Mouse (Mus musculus) ovary, postnatal 14 days (tissue): Measurements from ENCODE around the gene Arl11.

Source experiments
- DNase-seq: peaks from one replicate; pipeline ENCODE4 v3.0.0; 2022; ENCODE audit warnings: low spot score

Gene Arl11

DNA sequence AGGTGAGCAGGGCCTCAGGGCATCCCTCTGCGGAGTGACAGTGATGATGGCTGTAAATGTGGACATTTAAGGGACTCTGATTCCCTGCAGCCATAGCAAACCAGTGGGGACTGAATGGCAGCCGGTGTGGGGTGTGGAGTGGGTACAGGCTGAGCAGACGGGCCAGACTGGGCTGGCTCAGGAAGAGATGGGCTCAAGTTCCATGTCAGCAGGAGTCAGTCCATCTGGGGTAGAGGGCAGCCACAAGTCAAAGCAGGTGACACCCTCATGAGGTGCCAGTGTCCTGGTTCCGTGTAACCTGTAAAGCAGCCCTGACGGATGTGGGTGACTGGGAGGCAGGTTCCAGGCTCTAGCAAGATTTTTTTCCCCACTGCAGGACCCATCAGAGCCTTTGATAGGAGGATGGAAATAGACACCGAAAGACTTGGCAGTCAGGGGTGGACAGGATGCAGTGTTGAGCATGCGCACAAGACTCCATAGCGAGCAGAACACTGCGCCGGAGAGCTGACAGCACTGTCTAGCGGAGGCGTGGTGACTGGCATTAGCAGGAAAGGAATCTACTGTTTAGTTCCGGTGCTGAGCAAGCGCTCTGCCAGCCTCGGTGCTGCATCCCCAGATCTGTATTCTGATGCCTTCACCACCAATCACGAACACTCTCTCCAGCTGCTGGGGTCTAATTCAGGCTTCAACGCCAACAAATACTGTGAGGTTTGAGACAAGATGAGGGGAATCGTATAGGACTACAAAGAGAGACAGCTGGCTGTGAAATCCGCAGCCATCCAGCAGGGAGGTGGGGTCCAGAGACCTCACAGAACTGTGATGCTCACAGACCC is 18.3 kb downstream of the Arl11 start:
- DNase-seq, result peak; percentile 14

DNA sequence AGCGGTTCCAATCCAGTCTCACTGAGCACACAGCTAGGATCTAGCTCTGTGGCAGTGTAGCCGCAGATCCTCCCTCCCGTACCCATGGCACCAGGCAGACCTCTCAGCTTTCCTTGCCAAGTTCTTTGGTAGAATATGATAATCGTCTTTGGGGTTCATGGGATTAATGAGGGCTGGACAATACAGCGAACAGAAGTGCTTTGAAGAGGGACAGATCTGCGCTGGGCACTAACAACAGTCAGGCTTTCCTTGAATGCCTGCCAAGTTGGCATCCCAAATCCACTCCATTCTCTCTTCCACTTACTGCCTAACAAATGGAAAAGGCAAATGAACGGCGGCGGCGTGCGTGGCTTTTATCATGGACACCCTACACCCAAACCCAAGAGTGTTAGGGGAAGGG is 21.0 kb downstream of the Arl11 start:
- no peak for DNase-seq

DNA sequence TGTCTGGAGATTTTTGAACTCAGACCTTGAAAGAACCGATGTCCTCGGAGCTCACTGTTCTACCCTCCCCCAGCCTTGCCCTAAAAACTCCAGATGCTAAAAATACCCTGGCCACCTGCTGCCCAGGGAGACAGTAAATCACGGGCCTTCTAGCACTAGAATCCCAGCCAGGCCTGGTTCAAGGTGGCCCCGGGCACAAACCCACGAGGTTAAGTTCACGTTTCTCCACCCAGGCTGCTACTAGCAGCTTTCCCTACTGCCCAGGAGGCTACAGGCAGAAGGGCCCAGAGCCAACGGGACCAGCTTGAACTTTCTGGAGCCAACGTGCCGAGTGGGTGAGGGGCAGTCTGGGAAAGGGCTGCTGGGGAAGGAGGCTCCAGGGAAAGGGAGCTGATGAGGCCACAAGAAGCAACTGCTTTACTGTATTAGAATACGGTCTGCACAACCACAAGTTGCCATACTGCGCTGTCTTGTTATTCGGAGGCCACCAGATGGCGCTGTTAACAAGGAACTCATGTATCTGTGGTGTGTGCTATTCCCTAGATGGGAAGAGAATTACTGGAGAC is 21.5 kb downstream of the Arl11 start:
- peak; percentile 69 for DNase-seq

DNA sequence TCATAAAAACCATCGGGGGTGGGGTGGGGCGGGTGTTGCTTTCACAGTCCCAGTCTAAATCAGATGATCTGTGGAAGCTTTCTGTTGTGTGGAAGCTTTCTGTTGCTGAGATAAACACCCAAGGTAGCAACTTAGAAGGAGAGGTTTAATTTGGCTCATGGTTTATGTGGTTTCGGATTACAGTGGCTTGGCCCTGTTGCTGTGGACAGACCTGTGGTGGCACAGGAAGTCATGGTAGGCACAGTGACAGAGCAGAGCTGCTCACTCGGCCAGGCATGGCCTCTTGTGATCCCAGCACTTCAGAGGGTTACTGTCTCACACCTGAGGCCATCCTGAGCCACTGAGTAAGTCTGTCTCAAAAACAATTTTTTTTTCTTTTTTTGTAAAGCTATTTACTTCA is 29.8 kb downstream of the Arl11 start:
- no peak for DNase-seq

DNA sequence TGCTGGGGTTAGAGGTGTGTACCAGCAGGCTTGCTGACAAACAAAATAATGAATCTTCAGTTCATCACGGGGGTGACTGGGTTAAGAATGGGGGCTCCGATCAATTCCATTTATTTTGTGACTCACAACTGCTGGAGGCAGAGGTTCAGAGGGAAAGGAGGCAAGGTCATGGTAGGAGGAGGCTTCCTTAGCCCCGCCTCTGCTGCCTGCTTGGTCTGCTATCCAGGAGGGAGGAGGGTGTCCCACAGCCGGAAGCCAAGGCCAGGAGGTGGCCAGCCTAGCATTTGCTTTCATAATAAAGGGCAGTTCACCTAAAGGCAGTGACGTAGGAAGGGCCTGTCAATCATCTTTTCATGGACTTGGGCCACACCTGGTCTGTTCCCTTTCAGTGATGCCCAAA is 35.0 kb downstream of the Arl11 start:
- no peak for DNase-seq

DNA sequence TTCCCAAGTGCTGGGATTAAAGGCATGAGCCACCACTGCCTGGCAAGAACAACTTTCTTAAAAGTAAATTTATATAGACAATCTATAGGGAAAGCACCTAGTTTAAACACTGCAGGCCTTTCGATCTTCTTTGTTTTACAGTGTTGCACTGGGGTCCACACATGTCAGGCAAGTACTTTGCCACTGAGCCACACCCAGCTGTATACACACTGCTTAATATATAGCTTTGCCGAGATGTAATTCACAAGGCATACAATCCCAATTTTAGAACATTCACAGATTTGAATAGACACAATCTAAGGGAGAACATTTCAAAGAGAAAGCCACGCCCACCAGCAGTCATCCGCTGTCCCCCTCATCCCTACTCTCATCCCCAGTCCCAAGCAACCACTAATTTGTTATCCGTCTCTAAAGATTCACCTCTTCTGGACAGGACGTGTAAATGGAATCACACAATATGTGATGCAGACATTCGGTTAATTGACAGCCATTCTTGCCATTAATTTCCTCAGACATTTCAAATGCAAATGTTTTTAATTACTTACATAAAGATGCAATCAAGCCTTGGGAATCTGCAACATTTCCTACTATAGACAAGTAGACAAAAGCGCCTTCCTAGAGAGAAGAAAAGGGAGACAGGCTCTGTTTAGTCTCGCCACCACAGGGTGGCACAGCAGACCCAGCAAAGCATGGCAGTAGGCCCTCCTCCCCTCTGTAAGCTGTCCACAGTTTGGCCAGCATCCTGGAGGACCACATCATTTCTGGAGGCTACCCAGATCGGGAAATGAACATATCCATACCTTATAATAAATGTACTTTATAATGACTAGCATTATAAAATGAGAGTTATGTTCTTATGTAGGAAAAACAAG is 37.5 kb downstream of the Arl11 start:
- no peak for DNase-seq

DNA sequence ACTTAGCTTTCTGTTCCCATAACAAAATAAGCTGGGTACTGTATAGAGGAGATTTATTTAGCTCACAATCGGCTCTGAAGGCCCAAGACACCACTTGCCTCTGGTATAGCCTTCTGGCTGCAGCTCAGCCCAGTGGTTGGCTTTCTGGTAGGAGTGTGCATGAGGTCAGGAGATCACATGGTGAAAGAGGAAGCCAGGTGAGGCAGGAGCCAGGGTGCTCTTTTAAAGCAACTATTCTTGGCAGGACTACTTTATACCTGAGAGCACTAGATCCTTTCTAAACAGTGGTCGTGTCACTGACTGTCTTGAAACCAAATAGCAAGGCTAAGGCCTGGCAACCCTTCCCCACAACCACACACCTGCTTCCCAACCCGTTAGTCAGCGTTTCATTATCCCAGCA is 40.3 kb downstream of the Arl11 start:
- DNase-seq, result no peak

DNA sequence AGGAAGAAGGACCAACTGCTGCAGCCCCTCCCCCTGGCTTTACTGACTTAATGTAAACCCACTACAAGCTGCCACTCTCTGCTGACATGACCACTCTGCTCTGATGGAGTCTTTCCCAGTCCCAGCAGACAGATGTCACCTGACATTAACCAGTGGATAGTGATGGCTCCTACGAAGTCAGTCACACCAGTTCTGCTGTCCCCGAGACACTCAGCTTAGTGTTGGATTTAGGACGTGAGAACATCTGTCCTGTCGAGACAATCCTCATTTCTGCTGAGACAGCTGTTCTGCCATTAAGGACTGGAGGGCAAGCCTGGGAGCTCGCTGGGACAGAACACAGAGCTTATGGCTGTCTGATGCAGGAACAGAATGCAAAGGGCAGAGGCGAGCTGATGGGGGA is 41.3 kb downstream of the Arl11 start:
- no peak for DNase-seq

DNA sequence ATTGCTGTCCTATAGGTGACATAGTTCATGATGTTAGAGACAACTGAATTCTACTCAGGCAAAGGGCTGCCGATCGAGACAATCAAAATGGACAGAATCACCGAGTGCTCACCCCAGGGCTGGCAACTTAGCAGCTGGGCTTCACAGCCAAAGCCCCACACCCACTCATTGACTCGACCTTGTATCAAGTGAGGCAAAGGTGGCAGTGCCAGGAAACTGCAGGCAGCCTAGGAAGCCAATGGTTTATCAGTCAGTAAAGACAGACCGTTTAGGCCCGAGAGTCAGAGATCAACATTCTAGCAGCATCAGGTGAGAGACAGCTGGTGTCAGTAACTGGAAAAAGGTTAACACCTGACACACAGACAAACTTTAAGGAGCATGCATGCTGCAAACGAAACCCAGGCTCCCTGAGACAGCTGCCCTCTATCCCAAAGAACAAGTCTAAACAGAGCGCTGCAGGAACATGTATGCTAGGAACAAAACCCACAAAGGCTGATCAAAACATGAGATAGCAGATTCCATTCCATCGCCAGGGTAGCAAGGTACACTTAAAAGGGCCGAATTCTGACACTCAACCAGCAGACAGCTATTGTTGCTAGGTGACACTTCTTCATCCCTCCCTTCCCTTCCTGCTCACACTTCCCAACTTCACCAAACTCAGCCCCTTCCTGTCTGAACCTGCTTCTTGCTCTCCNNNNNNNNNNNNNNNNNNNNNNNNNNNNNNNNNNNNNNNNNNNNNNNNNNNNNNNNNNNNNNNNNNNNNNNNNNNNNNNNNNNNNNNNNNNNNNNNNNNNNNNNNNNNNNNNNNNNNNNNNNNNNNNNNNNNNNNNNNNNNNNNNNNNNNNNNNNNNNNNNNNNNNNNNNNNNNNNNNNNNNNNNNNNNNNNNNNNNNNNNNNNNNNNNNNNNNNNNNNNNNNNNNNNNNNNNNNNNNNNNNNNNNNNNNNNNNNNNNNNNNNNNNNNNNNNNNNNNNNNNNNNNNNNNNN is 45.0 kb downstream of the Arl11 start:
- no peak for DNase-seq

DNA sequence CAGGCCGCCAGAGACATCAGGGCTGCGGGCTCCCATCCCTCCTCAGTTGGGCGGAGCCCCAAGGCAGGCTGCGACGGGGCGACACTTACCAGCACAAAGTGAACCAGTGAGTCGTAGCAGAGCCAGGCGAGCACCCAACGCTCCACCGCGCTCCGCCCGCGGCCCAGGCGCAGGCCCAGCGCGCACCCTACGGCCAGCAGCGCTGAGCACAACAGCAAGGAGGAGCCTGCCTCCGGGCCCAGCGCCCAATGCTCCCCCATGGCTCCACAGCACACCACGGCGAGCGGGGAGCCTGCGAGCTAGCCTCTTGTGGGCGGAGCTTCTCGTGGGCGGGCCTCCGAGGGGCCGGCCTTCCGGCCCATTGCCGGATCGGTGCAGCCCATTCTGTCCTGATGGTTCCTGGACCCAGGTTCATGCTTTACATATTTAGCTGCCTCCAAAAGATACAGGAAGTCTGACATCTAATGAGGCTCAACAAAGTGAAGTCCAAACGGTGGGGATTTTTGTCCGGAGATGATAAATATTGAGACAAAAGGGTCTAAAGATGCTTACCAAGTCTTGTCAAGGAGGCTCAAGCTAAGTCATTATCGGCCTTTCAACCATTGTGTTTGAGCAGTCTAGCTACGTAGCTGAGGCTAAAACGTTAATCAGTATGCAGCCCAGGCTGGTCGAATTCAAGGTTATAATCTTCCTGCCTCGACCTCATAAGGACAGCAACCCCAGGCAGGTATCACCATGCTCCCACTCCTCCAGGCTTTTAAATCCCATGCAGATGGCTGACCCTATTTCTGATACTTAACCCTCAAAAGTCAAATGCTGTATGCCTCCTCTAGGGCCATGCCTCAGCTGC is 50.8 kb downstream of the Arl11 start, which contains the start of gene Ebpl:
Gene Ebpl (minus strand): TSS at position 309 of the 850 bp plus-strand sequence.
- peak; percentile 85 for DNase-seq

DNA sequence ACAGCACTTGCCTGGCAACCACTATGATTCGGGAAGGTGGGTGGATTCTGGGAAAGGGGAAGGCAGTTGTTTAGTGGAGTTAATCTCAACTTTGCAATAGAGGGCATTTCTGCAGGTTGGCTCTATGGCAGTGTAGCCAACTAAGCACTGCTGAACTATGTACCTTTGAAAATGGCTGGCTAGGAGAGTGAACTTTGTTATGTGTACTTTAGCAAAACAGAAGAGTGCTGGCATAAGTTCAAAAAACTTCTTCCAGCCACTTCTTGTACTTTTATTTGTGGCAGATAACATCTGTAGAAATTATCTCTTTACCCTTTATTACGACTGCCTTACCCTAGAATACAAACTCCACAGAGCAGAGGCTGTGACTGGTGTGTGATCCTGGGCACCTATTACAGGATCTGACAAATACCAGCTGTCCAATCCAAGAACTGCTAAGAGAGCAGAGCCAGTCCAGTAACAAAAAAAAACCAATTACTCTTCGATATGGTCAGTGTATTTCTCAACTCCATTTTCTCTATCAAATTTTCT is 51.5 kb downstream of the Arl11 start:
- DNase-seq, result no peak
